Mouse (Mus musculus): Measurements from ENCODE around the gene Cblc.
"Not testable (repeated sequence)": the region's sequence is repeated elsewhere in the genome, so short reads cannot be mapped to it uniquely, and the experiment has no call there.

The Cblc gene

GRCm38 (mm10) chr7:19818875-19819274 is 22.3 kb upstream of the Cblc start:
- no peak for DNase-seq (ENCODE audit: low spot score in 2 of 2)

- DNase-seq (ENCODE audit: low spot score in 2 of 2) = no peak
These were observed 21.8 kb upstream of the Cblc start for GRCm38 (mm10) chr7:19818440-19818839.

- DNase-seq (ENCODE audit: low spot score in 2 of 2) = no peak
These were observed 20.9 kb upstream of the Cblc start for GRCm38 (mm10) chr7:19817382-19818105.

GRCm38 (mm10) chr7:19816224-19816771 is 19.7 kb upstream of the Cblc start:
- DNase-seq (ENCODE audit: low spot score in 2 of 2) = peak in 1 of 2 experiments; percentile 66

- no peak for DNase-seq (ENCODE audit: low spot score in 2 of 2)
These were observed 19.0 kb upstream of the Cblc start for GRCm38 (mm10) chr7:19815296-19816223.

- DNase-seq (ENCODE audit: low spot score in 2 of 2) = no peak
These were observed 17.0 kb upstream of the Cblc start for GRCm38 (mm10) chr7:19813579-19814122.

GRCm38 (mm10) chr7:19813161-19813560 is 16.6 kb upstream of the Cblc start:
- no peak for DNase-seq (ENCODE audit: low spot score in 2 of 2)

- no peak for DNase-seq (ENCODE audit: low spot score in 2 of 2)
These were observed 14.5 kb upstream of the Cblc start for GRCm38 (mm10) chr7:19811114-19811513.

GRCm38 (mm10) chr7:19809369-19809768 is 12.8 kb upstream of the Cblc start:
- no peak for DNase-seq (ENCODE audit: low spot score in 2 of 2)

GRCm38 (mm10) chr7:19806356-19806969 is 9.9 kb upstream of the Cblc start:
- DNase-seq (ENCODE audit: low spot score in 2 of 2) = no peak

GRCm38 (mm10) chr7:19802995-19803394 is 6.4 kb upstream of the Cblc start:
- peak in 1 of 2 experiments; percentile 71 for DNase-seq (ENCODE audit: low spot score in 2 of 2)

- peak in 1 of 2 experiments; percentile 41 for DNase-seq (ENCODE audit: low spot score in 2 of 2)
These were observed 4.2 kb upstream of the Cblc start for GRCm38 (mm10) chr7:19800764-19801163.

GRCm38 (mm10) chr7:19796254-19796653 is 355 bp downstream of the Cblc start:
- no peak for DNase-seq (ENCODE audit: low spot score in 2 of 2)

GRCm38 (mm10) chr7:19795236-19795635 is 1.4 kb downstream of the Cblc start:
- no peak for DNase-seq (ENCODE audit: low spot score in 2 of 2)

- DNase-seq (ENCODE audit: low spot score in 2 of 2) = no peak
These were observed 3.6 kb downstream of the Cblc start for GRCm38 (mm10) chr7:19792701-19793630.

GRCm38 (mm10) chr7:19791504-19791903 is 5.1 kb downstream of the Cblc start:
- DNase-seq (ENCODE audit: low spot score in 2 of 2) = not testable (repeated sequence)

- peak in 1 of 2 experiments; percentile 86 for DNase-seq (ENCODE audit: low spot score in 2 of 2)
These were observed 6.7 kb downstream of the Cblc start for GRCm38 (mm10) chr7:19789904-19790347.

GRCm38 (mm10) chr7:19785874-19786458 is 10.6 kb downstream of the Cblc start:
- DNase-seq (ENCODE audit: low spot score in 2 of 2) = no peak

GRCm38 (mm10) chr7:19784764-19785535 is 11.7 kb downstream of the Cblc start:
- DNase-seq (ENCODE audit: low spot score in 2 of 2) = no peak
